Mouse (Mus musculus) forebrain, embryonic 10.5 days (tissue): ENCODE measurements around the gene Zbtb20. TPM values are rescaled to one million over a fixed set of nuclear protein-coding genes. Genes with fewer than 3 reads are reported as not detected.

ENCODE experiments used
- DNase-seq: peaks from one replicate; pipeline ENCODE4 v3.0.0-alpha.2; 2017; ENCODE audit warnings: low spot score; ENCODE audit errors: extremely low spot score
- H3K27ac ChIP-seq: fragments of 300-500 bp; sonication (generic); 2 replicates; pipeline ENCODE4 v1.5.1; 2016; ENCODE audit warnings: mild to moderate bottlenecking
- H3K27me3 ChIP-seq: fragments of 300-500 bp; sonication (generic); 2 replicates; pipeline ENCODE4 v1.6.1; 2016; ENCODE audit warnings: mild to moderate bottlenecking; ENCODE audit not compliant: poor library complexity, severe bottlenecking
- H3K36me3 ChIP-seq: fragments of 300-500 bp; sonication (generic); replicated peaks from 2 replicates; pipeline ENCODE4 v1.6.1; 2016; ENCODE audit warnings: mild to moderate bottlenecking, moderate library complexity
- H3K4me1 ChIP-seq: fragments of 300-500 bp; sonication (generic); 2 replicates; pipeline ENCODE4 v1.6.1; 2016
- H3K4me3 ChIP-seq: fragments of 300-500 bp; sonication (generic); 2 replicates; pipeline ENCODE4 v1.5.1; 2016; ENCODE audit warnings: mild to moderate bottlenecking, moderate library complexity
- H3K9me3 ChIP-seq: fragments of 300-500 bp; sonication (generic); 2 replicates; pipeline ENCODE4 v1.6.1; 2016; ENCODE audit warnings: mild to moderate bottlenecking, moderate library complexity
- WGBS: fragments of 180-500 bp; shearing (Covaris S2); methylation state at CpG from one replicate; pipeline ENCODE4 v1.1.7; 2016; 5-methylcytosine and 5-hydroxymethylcytosine counted together
- polyA plus RNA-seq: library from polyadenylated mRNA; unstranded; fragments of >200 nt; fragmentation: Nextera tagmentation; extraction: Ambion mirVana; gene quantifications from 2 replicates; pipeline ENCODE4 v1.2.1, GENCODE M21; 2016

The Zbtb20 gene
- polyA plus RNA-seq, 1 experiment from 2014 or later, result 17.3 TPM

- no peak overlapping the region for H3K4me3 ChIP-seq
- no peaks in the 10 kb centered on the region for H3K9me3 ChIP-seq
- H3K27ac ChIP-seq, result no peak overlapping the region
- peaks cover 21% of the 10 kb centered on the region for H3K27me3 ChIP-seq
- WGBS, result 86% methylated on average over 8 of the region's 8 CpGs
- H3K4me1 ChIP-seq, result peaks cover 32% of the 10 kb centered on the region
- no peak for DNase-seq
- no peaks in the 10 kb centered on the region for H3K36me3 ChIP-seq
Measured at GRCm38 (mm10) chr16:43500132-43500853, 624.6 kb downstream of the Zbtb20 start.

GRCm38 (mm10) chr16:43501284-43501683 lies 625.6 kb downstream of the Zbtb20 start:
- Histone ChIP-seq H3K36me3 (no peaks in the 10 kb centered on the region), H3K4me1 (peaks cover 42% of the 10 kb centered on the region), H3K27me3 (peaks cover 21% of the 10 kb centered on the region), H3K4me3 (no peak overlapping the region), H3K9me3 (no peaks in the 10 kb centered on the region), H3K27ac (no peak overlapping the region)
- WGBS, result 76% methylated on average over 4 of the region's 4 CpGs
- DNase-seq, result no peak

- no peaks in the 10 kb centered on the region for H3K36me3 ChIP-seq
- H3K27me3 ChIP-seq, result peaks cover 21% of the 10 kb centered on the region
- 48% methylated on average over 12 of the region's 12 CpGs for WGBS
- DNase-seq, result no peak
- peaks cover 54% of the 10 kb centered on the region for H3K4me1 ChIP-seq
- H3K4me3 ChIP-seq, result peak overlapping the region; percentile 59
- peak overlapping the region; percentile 91 for H3K27ac ChIP-seq
- H3K9me3 ChIP-seq, result no peaks in the 10 kb centered on the region
Measured at GRCm38 (mm10) chr16:43502339-43503009, 626.8 kb downstream of the Zbtb20 start.

DNA sequence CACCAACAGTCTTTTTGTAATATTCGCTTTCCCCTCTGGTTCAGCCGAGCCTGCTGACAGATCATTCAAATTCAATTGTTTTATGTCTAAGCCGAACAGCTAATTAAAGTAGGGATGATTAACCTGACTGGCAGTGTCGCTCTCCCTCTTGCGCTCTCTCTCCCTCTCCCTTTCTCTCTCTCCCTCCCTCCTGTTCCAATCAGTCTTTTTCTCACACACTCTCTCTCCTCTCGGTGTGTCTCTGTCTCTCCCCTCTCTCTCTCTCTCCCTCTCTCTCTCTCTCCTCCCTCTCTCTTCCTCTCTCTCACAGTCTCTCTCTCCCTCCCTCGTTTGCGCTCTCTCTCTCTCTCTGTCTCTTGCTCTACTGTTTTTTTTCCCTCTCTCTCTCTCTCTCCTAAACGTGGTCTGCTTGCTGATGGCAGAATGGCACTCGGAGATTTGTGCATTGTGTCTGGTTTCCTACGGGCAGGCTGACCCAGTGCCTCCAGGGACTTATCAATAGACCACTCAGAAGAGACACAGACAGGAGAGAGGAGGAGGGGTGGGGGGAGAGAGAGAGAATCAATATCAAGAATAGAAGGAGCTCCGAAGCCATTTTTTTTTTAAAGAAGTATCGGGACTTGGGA lies 627.4 kb downstream of the Zbtb20 start:
- Histone ChIP-seq H3K4me1 (peaks cover 57% of the 10 kb centered on the region), H3K9me3 (no peaks in the 10 kb centered on the region), H3K36me3 (no peaks in the 10 kb centered on the region), H3K27me3 (peaks cover 26% of the 10 kb centered on the region), H3K27ac (peak overlapping the region; percentile 91), H3K4me3 (peak overlapping the region; percentile 59)
- DNase-seq, result peak; percentile 62
- WGBS, result 3% methylated on average over 13 of the region's 13 CpGs

DNA sequence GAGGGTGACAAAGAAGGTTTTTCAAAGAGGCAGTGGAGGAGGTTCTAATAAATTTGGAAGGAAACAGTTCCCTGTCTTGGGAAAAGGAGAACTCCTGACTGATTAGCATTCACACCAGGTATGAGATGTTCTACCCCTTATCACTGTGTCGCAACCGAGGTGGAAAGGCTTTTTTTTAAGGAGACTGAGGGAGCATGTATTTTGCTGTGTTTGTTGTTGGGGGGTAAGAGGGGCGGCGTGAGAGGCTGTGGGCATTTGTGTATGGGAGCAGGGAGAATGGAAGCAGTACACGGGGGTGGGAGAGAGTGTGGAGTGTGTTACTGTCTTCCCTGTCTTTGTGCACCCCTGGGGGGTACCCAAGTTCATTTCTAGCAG lies 627.9 kb downstream of the Zbtb20 start:
- Histone ChIP-seq H3K36me3 (no peaks in the 10 kb centered on the region), H3K4me3 (peak overlapping the region; percentile 59), H3K27ac (peak overlapping the region; percentile 91), H3K4me1 (peaks cover 61% of the 10 kb centered on the region), H3K27me3 (peaks cover 28% of the 10 kb centered on the region), H3K9me3 (no peaks in the 10 kb centered on the region)
- DNase-seq, result no peak
- WGBS, result 1% methylated on average over 5 of the region's 5 CpGs

- Histone ChIP-seq H3K36me3 (no peaks in the 10 kb centered on the region), H3K4me3 (peak overlapping the region; percentile 59), H3K9me3 (no peaks in the 10 kb centered on the region), H3K27me3 (peaks cover 28% of the 10 kb centered on the region), H3K27ac (peak overlapping the region; percentile 91), H3K4me1 (peaks cover 63% of the 10 kb centered on the region)
- 3% methylated on average over 3 of the region's 3 CpGs for WGBS
- DNase-seq, result peak; percentile 34
Measured at GRCm38 (mm10) chr16:43504151-43504550, 628.5 kb downstream of the Zbtb20 start.

DNA sequence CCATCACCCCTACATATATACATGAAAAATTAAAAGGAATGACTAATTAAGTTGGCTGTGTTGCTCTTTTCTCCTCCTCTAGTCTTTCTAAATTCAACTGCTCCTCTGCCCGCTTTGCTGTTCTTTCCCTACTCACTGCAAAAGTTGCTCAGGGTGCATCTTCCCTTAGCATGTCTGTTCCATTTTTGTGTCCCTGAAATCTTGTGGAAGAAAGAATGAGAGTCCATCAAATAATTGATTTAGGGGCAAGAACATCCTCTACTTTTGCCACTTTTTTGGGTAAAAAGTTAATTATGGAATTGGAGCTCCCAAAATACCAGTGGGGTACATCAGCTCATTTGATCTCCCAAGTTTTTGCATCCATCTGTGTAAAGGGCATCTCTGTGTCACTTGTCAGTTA lies 628.9 kb downstream of the Zbtb20 start:
- no peak for DNase-seq
- no peaks in the 10 kb centered on the region for H3K36me3 ChIP-seq
- WGBS, result 36% methylated on average over 1 of the region's 1 CpGs
- H3K27ac ChIP-seq, result peak overlapping the region; percentile 91
- H3K9me3 ChIP-seq, result no peaks in the 10 kb centered on the region
- peak overlapping the region; percentile 59 for H3K4me3 ChIP-seq
- peaks cover 63% of the 10 kb centered on the region for H3K4me1 ChIP-seq
- peaks cover 28% of the 10 kb centered on the region for H3K27me3 ChIP-seq

- H3K4me3 ChIP-seq, result peak overlapping the region; percentile 59
- H3K36me3 ChIP-seq, result no peaks in the 10 kb centered on the region
- H3K9me3 ChIP-seq, result no peaks in the 10 kb centered on the region
- H3K4me1 ChIP-seq, result peaks cover 67% of the 10 kb centered on the region
- 36% methylated on average over 9 of the region's 9 CpGs for WGBS
- H3K27ac ChIP-seq, result peak overlapping the region; percentile 83
- no peak for DNase-seq
- H3K27me3 ChIP-seq, result peaks cover 28% of the 10 kb centered on the region
Measured at GRCm38 (mm10) chr16:43505314-43505950, 629.8 kb downstream of the Zbtb20 start.

DNA sequence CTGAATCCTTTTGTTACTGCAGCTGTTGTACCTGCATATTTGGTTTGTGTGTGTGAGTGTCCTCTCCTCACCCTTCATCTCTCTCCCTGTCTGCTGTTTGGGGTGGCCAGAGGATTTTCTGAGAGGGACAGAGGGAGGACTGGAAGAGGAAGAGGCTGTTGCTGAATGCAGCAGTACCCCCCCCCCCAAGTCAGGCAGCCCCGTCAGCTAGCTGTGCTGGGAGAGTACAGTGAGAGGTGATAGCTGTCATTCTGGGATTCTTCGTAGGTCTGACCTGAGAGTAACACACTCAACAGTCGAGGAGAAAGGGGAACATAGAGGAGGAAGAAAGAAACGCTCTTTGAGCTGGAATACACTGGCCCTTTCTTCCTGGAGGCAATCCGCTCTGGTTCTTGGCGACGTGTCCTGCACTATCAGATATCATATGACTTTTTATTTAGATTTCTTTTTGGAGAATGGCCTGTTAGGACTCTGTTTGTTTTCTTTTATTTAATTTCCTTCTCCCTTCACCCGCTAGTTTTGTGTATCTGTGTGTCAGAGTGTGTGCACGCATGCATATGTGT lies 630.6 kb downstream of the Zbtb20 start:
- Histone ChIP-seq H3K9me3 (no peaks in the 10 kb centered on the region), H3K4me1 (peaks cover 71% of the 10 kb centered on the region), H3K36me3 (no peaks in the 10 kb centered on the region), H3K4me3 (peak overlapping the region; percentile 59), H3K27ac (peak overlapping the region; percentile 83), H3K27me3 (peaks cover 24% of the 10 kb centered on the region)
- 18% methylated on average over 9 of the region's 9 CpGs for whole genome bisulfite sequencing
- DNase-seq, result no peak

- 11% methylated on average over 10 of the region's 10 CpGs for WGBS
- peaks cover 18% of the 10 kb centered on the region for H3K27me3 ChIP-seq
- peak overlapping the region; percentile 59 for H3K4me3 ChIP-seq
- H3K36me3 ChIP-seq, result no peaks in the 10 kb centered on the region
- peaks cover 71% of the 10 kb centered on the region for H3K4me1 ChIP-seq
- H3K9me3 ChIP-seq, result no peaks in the 10 kb centered on the region
- no peak for DNase-seq
- peak overlapping the region; percentile 83 for H3K27ac ChIP-seq
Measured at GRCm38 (mm10) chr16:43506771-43507405, 631.2 kb downstream of the Zbtb20 start.

GRCm38 (mm10) chr16:43508166-43508998 lies 632.7 kb downstream of the Zbtb20 start:
- Histone ChIP-seq H3K27ac (no peak overlapping the region), H3K9me3 (no peaks in the 10 kb centered on the region), H3K4me3 (no peak overlapping the region), H3K27me3 (peaks cover 12% of the 10 kb centered on the region), H3K36me3 (no peaks in the 10 kb centered on the region), H3K4me1 (peaks cover 57% of the 10 kb centered on the region)
- 79% methylated on average over 9 of the region's 9 CpGs for WGBS
- DNase-seq, result no peak
